Mouse (Mus musculus): Measurements from ENCODE around the gene Sema4d. TPM values are rescaled to one million over a fixed set of nuclear protein-coding genes. Genes with fewer than 3 reads are reported as not detected.

Gene Sema4d
- total RNA-seq, 1 experiment from 2014 or later: 22.0 TPM

DNA sequence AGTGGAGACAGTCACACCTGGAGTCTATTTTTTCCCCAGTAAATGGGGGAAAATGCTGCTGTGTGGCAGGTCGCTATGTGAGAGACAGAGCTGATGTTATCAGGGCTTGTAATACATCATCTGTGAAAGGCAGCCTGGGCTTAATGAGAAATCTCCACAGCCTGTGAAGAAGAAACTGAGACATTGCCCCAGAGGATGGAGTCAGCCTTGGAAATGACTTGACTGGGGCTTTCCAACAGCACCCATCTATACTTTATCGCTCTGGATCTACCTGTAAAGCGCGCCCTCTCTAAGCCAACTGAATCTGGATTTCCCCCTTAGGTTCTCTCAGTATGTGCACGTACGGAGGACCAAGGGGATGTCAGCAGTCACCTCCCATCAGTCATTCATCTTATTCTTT, 21.1 kb upstream of the Sema4d start:
- DNase-seq: no peak

- no peak for DNase-seq
Measured at GRCm38 (mm10) chr13:51813621-51814615, 20.4 kb upstream of the Sema4d start.

GRCm38 (mm10) chr13:51808141-51808540, 14.6 kb upstream of the Sema4d start:
- peak; percentile 30 for DNase-seq

DNA sequence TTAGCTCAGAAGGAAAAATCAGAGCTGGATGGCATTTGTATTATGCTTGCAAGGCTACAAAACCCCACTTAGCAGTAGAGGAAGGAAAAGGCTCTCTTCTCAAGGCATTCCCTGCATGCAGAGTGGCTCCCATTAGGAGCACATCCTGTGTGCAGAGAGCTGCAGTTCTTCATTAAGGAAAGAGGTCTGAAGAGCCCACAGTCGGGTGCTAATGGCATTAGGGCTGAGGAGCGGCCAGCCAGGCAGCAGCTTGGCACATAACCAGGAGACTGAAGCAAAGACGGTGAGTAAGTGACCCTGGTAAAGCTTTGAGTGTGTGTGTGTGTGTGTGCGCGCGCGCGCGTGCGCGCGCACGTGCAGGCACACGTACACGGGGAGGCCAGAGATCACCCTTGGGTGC, 12.7 kb upstream of the Sema4d start:
- peak; percentile 44 for DNase-seq

- no peak for DNase-seq
Measured at GRCm38 (mm10) chr13:51805634-51806033, 12.1 kb upstream of the Sema4d start.

DNA sequence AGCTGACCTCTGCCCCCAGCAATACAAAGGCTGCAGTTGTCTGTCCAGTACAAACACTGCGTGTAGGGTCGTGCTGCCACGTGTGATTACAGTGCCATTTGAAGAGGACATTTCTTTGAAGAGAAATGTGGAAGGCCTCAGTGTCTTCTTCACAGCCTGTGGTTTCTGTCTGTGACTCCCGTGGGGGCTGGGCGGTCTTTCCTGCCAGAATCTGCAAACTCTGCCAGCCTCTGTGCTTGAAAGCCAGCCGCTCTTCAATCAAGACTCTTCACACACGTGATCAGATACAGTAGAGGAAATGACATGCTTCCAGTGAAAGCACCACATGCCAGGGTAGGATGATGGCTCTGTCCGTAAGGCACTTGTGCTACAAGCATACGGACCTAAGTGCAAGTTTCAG, 7.4 kb upstream of the Sema4d start:
- no peak for DNase-seq

DNA sequence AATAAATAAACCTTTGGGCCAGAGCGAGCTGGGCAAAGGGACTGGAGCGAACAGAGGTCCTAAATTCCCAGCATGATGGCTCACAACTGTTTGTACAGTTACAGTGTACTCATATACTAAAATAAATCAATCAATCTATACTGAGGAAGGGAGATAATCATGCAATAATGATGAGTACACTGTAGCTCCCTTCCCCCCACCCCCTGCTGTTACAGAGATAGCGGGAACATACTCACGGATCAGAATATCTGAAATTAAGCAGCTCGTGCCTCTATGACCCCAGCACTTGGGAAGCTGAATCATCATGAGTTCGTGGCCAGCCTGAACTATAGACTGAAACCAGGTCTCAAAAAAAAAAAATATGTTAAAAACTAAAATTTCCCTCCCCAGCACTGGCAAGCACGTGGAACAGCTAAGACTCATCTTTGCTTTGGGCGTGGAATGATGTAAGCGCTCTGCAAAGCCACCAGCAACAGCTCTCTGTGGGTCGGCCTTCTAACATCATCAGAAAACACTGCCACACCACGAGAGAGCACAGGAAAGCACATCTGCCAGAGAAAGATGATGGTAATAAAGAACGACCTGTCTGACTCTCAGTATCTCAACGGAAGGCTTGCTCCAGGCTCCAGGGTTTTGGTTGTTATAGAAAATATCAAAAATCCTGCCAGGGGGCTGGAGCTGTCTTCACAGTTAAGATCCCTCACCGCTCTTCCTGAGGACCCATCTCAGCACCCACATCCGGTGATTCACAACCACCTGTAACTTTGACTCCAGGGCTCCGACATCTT, 6.4 kb upstream of the Sema4d start:
- DNase-seq: no peak

GRCm38 (mm10) chr13:51797899-51798746, 4.6 kb upstream of the Sema4d start:
- DNase-seq: no peak

DNA sequence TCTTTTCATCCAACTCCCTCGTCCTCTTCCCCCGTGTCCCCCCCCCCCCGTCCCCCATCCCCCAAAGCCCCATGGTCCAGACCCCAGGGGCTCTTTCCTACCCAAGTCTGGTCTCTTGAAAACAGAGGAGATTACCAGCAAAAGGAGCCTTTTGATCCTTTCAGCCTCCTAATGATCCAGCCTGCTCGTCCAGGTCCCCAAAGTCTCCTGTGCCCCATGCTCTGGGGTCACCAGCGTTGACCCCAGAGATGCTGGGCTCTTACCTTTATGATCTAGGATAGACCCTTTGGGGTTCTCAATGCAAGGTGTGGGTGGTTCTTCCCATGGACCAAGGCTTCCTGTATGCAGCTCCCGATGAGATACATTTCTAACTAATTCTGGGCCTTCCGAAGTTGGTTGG, 401 bp upstream of the Sema4d start:
- DNase-seq: no peak

DNA sequence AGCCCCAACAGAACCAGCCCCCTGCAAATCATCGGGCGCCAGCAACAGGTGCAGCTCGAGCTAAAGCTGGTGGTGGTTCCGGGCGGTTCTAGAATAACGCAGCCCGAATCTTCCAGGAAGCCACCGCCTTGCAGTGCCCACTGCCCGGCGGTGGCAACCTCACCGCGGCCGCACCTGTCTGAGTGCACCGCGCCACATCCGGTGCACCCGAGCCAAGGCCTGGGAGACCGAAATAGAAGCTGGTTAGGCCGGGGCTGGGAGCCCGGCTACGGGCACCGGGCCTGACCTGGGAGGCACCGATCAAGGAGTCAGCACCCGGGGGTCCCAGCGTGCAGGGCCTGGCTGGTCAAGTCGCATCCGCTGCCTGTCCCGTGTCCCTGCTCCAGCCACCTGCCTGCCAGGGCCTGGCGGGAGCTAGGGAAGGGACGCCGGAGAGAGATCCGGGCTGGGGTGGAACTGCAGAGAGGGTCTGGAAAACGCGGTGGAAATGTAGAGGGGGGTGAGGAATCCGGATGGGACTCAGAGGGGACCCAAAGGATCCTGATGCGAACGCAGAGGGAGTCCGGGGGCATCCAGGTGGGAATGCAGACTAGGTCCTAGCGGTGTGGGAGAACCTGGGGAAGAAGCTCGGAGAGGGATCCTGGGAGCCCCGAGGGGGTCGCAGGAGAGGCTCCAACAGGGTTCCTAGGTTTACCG, 670 bp downstream of the Sema4d start:
- DNase-seq: peak; percentile 31

DNA sequence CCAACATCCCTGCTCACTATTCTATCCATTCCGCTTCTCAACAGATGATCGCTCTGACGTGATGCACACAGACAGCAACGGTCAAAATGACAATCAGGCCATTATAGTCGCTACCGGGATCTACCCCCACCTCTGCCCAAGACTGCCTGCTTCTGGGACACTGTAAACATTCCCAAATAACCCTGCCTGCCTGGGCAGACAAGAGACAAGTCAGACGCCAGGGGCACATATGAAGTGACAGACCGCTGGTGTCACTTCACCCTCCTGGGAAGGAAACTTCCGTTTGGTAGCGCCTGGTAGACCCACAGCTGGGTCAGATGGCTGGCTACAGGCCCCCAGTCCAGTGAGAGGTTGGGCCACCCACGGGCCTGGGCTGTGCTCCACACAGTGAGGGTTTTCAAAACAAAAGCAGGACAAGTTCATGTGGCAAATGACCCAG, 1.4 kb downstream of the Sema4d start:
- DNase-seq: no peak

GRCm38 (mm10) chr13:51791604-51792003, 1.9 kb downstream of the Sema4d start:
- DNase-seq: no peak

GRCm38 (mm10) chr13:51790793-51791192, 2.8 kb downstream of the Sema4d start:
- no peak for DNase-seq

GRCm38 (mm10) chr13:51787858-51788257, 5.7 kb downstream of the Sema4d start:
- no peak for DNase-seq

DNA sequence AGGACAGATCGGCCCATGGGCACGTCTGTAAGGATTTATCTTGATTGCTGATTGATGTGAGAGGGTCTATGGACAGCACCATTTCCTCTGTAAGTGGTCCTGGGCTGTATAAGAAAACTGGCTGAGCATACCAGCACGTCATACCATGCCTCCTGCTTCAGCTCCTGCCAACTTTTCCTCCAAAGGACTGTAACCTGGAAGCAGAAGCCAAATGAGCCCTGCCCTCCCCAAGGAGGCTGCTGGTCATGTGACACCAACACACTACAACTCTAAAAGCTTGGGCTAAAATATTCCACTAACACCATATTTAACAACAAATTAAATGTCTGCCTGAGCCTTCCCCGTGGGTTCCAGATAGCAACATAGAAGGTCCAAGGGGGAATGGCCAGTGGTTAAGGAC, 6.9 kb downstream of the Sema4d start:
- no peak for DNase-seq

- DNase-seq: no peak
Measured at GRCm38 (mm10) chr13:51784476-51784875, 9.1 kb downstream of the Sema4d start.

DNA sequence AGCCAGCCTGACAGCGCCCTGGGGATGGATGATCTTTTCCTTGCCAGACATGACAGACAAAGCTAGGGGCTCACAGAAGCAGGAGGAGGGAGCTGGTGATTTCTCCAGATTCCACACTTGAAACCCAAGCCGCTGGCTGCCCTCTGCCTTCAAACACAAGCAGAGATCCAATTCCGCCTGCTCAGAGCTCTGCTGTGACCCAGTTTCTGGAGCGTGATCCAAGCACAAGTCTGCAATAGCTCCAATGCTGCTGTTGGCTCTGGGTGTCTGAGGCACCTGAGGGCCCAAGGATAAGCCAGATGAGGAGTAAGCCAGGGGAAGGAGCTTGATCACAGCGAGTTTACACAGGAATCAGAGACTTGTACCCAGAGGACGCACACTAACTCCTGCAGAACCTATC, 9.7 kb downstream of the Sema4d start:
- no peak for DNase-seq

DNA sequence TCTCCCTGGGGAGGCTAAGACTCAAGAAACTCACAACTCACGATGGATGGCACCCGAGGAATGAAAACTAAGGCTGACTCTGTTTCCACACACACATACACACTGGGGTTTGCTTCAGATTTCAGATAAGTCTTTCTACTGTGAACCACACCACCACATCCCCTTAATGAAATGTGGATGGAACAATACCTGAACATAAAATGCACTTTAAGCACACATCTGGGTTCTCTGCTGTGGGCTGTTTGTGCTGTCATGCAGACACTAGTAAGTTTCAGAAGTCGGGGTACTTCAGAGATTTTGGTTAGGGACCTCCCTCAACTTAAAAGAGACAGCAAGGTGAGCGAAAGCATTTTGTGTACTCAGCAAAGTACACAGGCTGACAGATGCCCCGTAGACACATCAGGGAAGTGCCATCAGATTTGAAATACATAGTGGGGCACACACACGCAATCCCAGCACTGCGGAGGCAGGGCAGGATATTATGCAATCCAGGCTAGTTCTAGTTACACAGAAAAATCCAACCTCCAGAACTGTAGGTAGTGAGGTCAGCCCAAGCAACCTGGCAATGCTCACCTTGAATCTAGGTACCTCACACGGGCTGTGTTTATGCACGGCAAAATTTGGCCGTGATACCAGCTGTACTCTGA, 12.9 kb downstream of the Sema4d start:
- no peak for DNase-seq

DNA sequence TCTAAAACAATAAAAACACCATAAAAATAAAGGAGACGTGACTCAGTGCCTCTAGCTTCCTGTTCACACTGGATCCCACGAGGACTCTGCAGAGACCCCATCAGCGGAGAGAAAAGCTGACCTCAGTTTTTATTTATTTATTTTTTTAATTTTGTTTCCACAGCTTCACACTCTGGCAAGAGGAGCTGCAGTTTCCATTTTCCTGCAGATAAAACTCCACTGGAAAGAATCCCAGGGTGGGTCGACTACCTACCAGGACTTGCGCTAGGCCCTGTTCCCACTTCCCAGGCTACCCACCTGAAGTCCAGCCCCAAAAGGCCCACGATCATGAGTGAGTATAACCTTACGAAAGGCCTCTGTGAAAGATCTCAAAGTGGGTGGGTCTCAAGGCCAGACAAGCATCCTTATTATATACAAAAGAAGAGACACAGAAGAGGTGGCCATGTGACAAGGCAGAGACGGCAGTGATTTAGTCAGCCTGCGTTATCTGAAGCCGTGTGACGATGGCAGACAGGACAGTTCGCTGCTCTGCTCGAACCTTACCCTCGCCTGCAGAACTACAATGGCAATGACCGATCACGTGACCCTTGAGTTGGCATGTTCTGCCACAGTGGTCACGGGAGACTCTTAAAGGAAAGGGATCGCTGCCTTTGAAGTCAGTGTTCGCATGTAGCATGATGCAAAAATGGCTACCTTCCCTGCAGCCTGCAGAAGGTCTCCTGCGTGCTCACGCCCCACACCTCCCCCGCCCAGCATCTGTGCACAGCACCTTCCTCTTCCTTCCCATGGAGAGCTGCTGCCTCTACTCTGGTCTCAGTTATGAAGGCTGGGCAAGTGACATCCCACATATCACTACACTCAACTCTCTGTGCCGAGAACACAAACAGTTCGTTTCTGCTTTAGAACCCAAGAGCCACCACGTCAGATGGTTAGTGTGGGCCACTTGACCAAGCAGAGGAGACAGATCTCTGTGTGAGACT, 14.3 kb downstream of the Sema4d start:
- DNase-seq: no peak
